Mouse (Mus musculus): ENCODE results near the gene Fkbp15.

Gene Fkbp15

DNA sequence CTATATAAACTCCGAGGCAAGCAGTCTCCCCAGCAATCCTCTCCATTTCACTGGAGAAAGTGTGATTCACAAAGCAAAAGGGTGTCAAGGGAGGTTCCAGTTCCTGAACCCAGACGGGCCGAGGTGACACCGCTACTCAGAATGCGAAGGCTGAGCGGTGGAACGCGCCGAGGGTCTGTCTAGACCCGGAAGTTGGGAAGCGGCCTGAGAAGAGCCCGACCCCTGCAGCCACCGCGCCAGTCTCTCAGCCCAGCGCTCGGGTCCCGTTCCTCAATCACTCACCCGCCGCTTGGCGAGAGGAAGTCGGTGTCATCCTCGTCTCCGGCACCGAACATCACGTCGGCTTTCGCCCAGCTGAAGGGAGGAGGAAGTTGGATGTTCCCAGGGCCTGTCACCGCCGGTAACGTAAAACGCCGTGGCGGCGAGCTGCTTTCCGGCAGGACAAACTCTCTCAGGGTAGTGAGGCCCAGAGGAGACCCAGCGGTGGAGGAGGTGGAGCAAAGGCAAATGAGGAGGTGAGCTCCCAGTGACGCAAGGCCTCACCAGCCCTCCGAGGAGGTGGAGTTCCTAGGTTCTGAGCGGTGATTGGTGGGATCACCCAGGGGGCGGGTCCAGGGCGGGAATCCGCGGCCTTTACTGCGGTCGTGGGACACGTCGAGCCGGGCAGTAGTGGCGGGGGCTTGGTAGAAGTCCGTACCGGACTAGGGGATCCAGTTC lies at the start of gene Fkbp15, which contains the start of gene Slc31a1:
Fkbp15 (minus strand) TSS at position 461 of the 717 bp plus-strand sequence.
Slc31a1 (plus strand) TSS at position 640 of the 717 bp plus-strand sequence.
- DNase-seq: peak; percentile 95

- no peak for DNase-seq
Measured at GRCm38 (mm10) chr4:62409615-62410014, 49.3 kb upstream of the Fkbp15 start.

GRCm38 (mm10) chr4:62408601-62409282 lies 48.4 kb upstream of the Fkbp15 start, which contains the start of the genes Cdc26 and Prpf4:
Gene Cdc26, minus strand, starts transcription at chr4:62408642.
Gene Prpf4, plus strand, starts transcription at chr4:62408797.
- DNase-seq: peak; percentile 97

DNA sequence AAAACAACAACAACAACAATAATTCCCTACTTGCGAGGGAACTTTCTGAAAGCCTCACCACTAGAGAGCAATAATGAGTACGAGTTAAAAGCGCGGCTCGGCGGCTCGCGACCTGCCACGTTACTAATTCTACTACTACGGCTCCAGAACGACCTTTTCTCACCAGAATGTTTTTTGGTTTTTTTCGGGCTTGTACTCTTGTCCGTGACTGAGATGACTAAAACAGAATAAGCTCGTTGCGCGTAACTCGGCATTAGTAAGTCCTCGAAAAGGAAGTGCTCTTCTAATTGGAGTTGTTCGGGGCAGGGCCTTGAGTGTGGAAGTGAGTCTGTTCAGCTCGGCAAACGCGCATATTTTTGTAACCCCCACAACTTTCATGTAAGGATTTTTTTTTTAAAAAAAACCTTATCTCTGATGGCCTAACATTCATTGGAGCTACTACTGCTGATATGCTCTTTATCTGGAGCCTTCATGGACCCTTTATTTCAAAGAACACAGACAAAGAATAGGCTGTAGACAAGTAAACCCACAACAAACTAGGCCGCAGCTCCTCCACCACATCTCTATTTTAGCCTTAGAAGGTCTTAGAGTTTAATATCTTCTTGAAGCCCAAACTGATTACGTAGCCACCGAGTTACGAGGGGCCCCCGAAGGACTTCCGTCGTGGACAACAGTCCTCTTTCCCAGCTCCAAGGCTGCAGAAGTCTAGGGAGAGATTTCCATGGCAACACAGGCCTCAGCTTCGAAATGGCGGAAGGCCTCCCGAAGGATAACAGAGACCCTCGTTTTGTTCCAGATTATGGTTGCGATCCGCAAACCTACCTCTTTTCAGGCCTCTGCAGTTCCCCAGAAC lies 47.6 kb upstream of the Fkbp15 start:
- DNase-seq: peak; percentile 72

- DNase-seq: no peak
Measured at GRCm38 (mm10) chr4:62406133-62406532, 45.8 kb upstream of the Fkbp15 start.

DNA sequence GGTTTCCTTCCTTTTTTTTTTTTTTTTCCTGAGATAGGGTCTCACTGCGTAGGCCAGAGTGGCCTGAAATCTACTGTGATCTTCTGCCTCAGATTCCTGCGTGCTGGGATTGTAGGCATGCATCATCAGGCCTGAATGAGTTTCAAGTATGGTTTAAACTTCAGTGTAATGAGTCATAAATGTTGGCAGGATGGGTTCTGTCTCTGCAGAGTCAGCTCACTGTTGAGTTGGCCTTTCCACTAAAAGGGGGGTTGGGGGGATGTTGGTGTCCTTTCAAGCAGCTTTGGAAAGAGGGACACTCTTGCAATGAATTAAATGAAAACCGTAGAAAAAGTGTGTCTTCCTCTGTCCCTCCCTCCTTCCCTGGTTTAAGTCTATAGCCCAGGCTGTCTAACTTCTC lies 38.6 kb upstream of the Fkbp15 start:
- no peak for DNase-seq

GRCm38 (mm10) chr4:62397616-62398365 lies 37.4 kb upstream of the Fkbp15 start:
- DNase-seq: no peak

GRCm38 (mm10) chr4:62395806-62396205 lies 35.5 kb upstream of the Fkbp15 start:
- no peak for DNase-seq

DNA sequence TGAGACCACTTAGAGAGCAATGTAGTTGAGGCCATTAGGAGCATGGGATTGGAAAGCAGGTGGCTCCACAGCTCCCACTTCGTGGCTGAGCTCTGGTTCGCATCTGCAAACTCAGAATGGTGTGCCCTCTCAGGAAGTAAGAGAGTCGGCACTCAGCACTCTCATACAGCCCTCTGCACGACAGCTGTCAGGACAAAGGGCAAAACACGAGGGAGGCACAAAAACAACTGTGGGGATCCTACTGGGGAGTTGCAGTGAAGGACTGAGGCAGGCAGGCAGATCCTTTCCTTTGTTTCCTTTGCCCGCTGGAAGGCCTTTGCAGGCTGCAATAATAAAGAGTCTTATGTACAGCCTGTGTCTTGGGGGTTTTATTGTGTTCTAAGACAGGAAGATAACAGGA lies 33.1 kb upstream of the Fkbp15 start:
- no peak for DNase-seq

DNA sequence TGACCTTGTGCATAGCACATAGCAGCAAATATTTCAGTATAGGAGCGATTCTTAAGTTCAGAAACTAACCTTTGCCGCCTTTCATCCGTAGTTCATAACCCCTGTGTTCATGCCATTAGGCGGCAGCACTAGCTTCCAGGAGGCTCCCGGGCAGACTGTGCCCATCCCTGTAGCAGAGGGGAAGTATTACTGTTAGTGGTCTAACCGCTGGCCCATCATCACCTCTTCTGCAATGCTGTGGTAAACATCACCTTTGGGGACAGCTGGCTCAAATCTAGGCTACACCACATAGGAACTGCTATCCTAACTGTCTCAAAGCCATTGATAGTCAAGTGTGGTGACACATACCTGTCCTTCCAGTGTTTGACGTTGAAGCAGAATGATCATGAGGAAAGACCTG lies 31.5 kb upstream of the Fkbp15 start:
- no peak for DNase-seq

DNA sequence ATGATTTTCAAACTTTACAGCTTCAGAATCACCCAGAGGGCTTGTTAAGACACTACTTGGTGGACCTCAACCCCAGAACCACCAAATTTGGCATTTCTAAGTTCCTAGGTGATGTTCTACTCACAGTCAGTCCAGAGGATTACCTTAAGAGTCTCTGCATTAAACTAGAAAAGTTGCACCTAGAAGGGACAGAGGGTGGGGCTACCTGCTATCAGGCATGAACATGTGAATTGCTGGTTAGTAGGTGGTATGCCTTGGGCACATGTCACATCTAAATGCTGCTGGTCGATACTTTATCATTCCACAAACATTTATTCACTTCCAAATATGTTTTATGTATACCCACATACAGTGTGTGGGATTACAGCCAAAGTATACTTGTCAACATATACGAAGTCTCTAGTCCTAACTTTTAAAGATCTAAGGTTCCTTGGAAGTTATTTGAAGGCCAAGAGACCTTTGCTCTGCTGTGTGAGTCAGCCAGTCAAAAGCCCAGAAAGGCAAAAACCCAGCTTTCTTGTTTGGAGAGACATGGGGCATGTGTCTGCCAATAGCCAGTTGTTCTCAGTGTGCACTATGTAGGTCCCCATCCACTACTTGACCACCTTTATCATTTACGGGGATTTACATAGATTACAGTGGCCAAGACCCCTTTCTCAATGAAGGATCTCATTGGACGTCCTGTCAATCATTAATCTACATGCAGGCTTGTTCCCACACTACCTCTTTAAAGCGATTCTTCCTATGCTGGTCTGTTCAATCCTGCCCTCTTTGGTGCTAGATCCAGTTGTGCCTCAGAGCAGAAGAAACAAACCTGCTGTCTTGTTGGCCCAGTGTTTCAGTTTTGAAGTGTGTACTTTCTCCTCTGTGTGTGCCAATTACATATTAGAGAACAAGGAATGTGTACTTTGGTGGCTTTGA lies 29.5 kb upstream of the Fkbp15 start:
- DNase-seq: no peak

- DNase-seq: no peak
Measured at GRCm38 (mm10) chr4:62385439-62385838, 25.1 kb upstream of the Fkbp15 start.

DNA sequence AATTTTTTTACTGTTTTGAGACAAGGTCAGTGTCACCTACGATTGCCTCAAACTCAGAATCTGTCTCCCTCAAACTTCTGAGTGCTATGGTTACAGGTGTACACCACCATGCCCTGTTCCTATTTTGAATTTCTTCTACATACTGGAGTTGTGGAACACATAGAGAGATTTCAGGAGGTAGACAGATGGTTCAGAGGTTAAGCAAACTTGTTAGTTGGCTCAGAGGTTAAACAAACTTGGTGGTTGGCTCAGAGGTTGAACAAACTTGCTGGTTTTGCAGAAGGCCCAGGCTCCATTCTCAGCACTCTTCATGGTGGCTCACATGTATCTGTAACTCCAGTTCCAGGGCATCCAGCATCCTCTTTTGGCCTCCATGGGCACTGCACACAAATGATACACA lies 23.8 kb upstream of the Fkbp15 start:
- no peak for DNase-seq

DNA sequence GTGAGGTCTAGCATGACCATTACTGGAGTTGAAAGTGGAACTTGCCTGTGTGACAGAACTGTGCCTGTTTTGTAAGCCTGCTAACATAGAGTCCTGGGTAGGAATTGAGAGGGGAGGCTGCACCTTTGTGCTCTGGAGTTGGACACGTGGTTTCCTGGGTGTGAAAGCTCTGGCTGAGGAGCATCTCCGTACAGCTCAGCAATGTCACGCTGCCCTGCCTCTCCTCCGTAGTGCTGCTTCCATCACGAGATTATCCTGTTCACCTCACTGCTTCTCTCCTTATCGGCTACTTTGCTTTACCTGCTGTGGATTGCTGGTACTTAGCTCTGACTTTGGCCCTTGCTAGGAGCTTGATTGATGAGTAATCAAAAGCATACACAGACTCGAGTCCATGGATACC lies 23.4 kb upstream of the Fkbp15 start:
- no peak for DNase-seq

DNA sequence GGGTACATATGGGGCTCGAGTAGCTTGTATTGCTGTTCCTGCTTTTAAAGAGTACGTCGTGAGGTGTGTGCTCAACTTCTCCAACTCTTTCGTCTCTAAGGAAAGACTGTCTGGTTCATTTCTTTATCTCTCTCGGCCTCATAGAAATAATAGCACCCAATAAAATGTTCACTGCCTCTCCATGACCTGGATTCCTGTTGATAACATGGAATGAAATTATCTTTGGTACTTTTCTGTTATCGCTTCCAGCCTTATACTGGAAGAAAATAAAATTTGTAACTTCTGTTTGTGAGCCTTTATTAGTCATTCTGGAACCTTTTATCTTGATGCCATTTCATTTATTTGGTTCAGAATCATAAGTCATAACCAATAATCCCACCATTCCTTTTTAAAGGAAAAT lies 22.9 kb upstream of the Fkbp15 start:
- DNase-seq: no peak

DNA sequence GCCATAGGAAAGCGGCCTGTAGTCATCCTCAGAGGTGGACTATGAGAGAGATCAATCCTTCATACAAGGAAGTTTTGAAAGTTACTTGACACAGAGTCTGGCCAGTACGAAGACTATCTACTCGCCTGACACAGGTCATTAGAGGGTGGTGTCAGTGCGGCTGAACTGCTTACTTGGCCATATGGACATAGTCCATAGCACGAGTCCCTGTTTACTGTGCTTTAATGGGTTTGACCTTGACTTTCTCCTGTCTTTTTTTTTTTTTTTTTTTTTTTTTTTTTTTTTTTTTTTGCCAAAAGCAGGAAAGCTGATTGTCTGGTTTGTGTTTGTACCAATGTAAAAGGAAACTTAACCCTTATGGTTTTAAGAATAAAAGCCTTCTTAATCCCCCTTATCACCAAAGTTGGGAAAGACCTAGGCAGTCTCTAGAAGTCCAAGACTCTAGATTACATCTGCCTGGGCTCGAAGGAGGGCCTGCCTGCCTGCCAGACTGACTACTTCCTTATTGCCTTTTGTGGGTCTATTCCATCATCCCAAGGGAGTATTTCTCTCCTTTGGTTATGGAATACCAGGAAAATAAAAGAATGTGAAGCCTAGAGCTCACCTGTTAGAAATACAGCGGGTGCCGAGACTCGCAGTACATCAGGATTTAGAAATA lies 19.5 kb upstream of the Fkbp15 start:
- no peak for DNase-seq

GRCm38 (mm10) chr4:62376123-62376522 lies 15.8 kb upstream of the Fkbp15 start:
- no peak for DNase-seq

DNA sequence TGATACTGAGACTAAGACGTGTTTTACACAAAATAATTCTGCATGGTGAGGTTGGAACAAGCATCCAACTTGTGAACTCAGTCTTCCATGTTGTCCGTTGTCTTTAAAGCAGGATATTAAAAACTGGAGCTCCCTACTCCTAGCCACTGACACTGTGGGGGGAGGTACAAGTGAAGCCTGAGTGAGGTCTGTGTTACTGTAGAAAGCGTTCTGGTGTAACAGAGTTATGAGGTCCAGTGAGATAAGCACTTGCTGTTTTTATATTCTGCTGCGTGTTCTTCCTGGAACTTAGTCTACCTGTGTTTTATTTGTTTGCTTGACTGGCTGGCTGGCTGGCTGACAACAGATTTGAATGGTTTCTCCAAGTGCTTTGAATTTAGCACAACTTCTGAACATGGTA lies 14.0 kb upstream of the Fkbp15 start:
- DNase-seq: no peak

- no peak for DNase-seq
Measured at GRCm38 (mm10) chr4:62373668-62374067, 13.3 kb upstream of the Fkbp15 start.

GRCm38 (mm10) chr4:62372818-62373520 lies 12.6 kb upstream of the Fkbp15 start:
- DNase-seq: no peak
